Mouse (Mus musculus): ENCODE results near the gene Gm10272.

- TF ChIP-seq CTCF (IDR thresholded peaks at IDR 0.05; ENCODE audit: low read depth), result no peak; the same call in 1 of the 2 replicates
- no peak for TF ChIP-seq EP300 (IDR thresholded peaks at IDR 0.05; ENCODE audit: low read depth)
These were observed 47.0 kb downstream of the Gm10272 start for GRCm38 (mm10) chr10:77753448-77753847.
